21 mouse cellular contexts compared by ENCODE assay signal in the genomic region with DNA sequence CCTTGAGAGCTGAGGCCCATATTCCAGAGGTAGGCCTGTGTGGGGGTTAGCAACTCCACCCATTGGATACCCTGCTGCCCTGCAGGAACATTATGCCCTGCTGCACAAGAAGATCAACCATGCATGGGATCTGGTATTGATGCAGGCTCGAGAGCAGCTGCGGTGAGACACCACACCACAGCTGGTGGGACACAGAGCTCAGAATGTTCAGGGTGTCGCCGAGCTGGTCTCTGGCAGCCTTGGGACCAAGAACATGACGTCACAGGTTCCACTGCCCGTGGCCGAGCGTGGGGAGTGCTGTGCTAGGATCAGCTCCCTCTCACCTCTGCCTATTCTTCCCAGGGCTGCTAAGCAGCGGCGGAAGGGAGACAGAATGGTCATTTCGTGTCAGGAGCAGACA. TPM values are rescaled to one million over a fixed set of nuclear protein-coding genes. Genes with fewer than 3 reads are reported as not detected.
"Had no signal": no experiment of that assay in that cellular context is flagged by ENCODE, and none has a peak within 500 bp of the region (broad histone marks: within the 10 kb centered on the region; RNA-seq: fewer than 3 reads in every experiment).

No protein-coding gene starts in this region.

- H3K9ac ChIP-seq: kidney, embryonic 15.5 days; liver, embryonic 13.5 days; midbrain, embryonic 12.5 days; midbrain, embryonic 15.5 days; neural tube, embryonic 13.5 days had no signal

- DNase-seq: kidney, adult 11 months; kidney, adult 8-10 months; kidney, postnatal 10 days; kidney, postnatal 36 days; layer of hippocampus, postnatal 36 days; left cerebral cortex, postnatal 4 days; liver, embryonic 13.5 days; lung, adult 2 months; lung, postnatal 14 days; lung, postnatal 4 days; thymus, adult 2 months; thymus, postnatal 14 days; thymus, postnatal 4 days had no signal

- H3K4me3 ChIP-seq: kidney, embryonic 15.5 days; liver, embryonic 13.5 days; midbrain, embryonic 12.5 days; midbrain, embryonic 15.5 days; neural tube, embryonic 13.5 days had no signal

- ATAC-seq: midbrain, embryonic 15.5 days had no signal

- H3K27ac ChIP-seq: kidney, embryonic 15.5 days; liver, embryonic 13.5 days; midbrain, embryonic 12.5 days; midbrain, embryonic 15.5 days; neural tube, embryonic 13.5 days had no signal

- H3K9me3 ChIP-seq: kidney, embryonic 15.5 days; liver, embryonic 13.5 days; midbrain, embryonic 12.5 days; midbrain, embryonic 15.5 days; neural tube, embryonic 13.5 days had no signal

- H3K4me2 ChIP-seq: kidney, embryonic 15.5 days; liver, embryonic 13.5 days; midbrain, embryonic 12.5 days; midbrain, embryonic 15.5 days; neural tube, embryonic 13.5 days had no signal

- H3K36me3 ChIP-seq: kidney, embryonic 15.5 days; liver, embryonic 13.5 days; midbrain, embryonic 12.5 days; midbrain, embryonic 15.5 days; neural tube, embryonic 13.5 days had no signal

RNA-seq across cellular contexts. Expression of gene Rgs11, which starts 2.0 kb away (rescaled TPM):
- total RNA-seq: megakaryocyte-erythroid progenitor cell, adult 5-6 weeks had no signal

RNA-seq across cellular contexts. Expression of gene Arhgdig, which starts 2.8 kb away (rescaled TPM):
- total RNA-seq: liver, adult 2 months; neutrophil, adult 5-6 weeks had no signal
- polyA plus RNA-seq: liver, adult 2 months had no signal

RNA-seq across cellular contexts. Expression of gene Pdia2, which starts 5.9 kb away (rescaled TPM):
- total RNA-seq: neutrophil, adult 5-6 weeks had no signal
- polyA plus RNA-seq: liver, adult 2 months; neural tube, embryonic 13.5 days; testis, adult 2 months; thymus, adult 2 months had no signal
